Mouse (Mus musculus) heart, embryonic 10.5 days (tissue): ENCODE results near the gene Arid5b. TPM values are rescaled to one million over a fixed set of nuclear protein-coding genes. Genes with fewer than 3 reads are reported as not detected.

Source experiments
- DNase-seq: peaks from one replicate; pipeline ENCODE4 v3.0.0-alpha.2; 2017; ENCODE audit warnings: low spot score
- H3K27ac ChIP-seq: fragments of 300-500 bp; sonication (generic); 2 replicates; pipeline ENCODE4 v1.5.1; 2016; ENCODE audit warnings: mild to moderate bottlenecking
- H3K27me3 ChIP-seq: fragments of 300-500 bp; sonication (generic); 2 replicates; pipeline ENCODE4 v1.6.1; 2016; ENCODE audit warnings: mild to moderate bottlenecking; ENCODE audit not compliant: poor library complexity, insufficient read depth, severe bottlenecking
- H3K36me3 ChIP-seq: fragments of 300-500 bp; sonication (generic); 2 replicates; pipeline ENCODE4 v1.6.1; 2016; ENCODE audit warnings: mild to moderate bottlenecking, moderate library complexity
- H3K4me1 ChIP-seq: fragments of 300-500 bp; sonication (generic); 2 replicates; pipeline ENCODE4 v1.6.1; 2016; ENCODE audit warnings: mild to moderate bottlenecking
- H3K4me3 ChIP-seq: fragments of 300-500 bp; sonication (generic); 2 replicates; pipeline ENCODE4 v1.5.1; 2016; ENCODE audit warnings: mild to moderate bottlenecking, moderate library complexity
- H3K9me3 ChIP-seq: fragments of 300-500 bp; sonication (generic); 2 replicates; pipeline ENCODE4 v1.6.1; 2016; ENCODE audit warnings: mild to moderate bottlenecking, moderate library complexity
- WGBS: fragments of 180-500 bp; shearing (Covaris S2); methylation state at CpG from one replicate; pipeline ENCODE4 v1.1.7; 2016; 5-methylcytosine and 5-hydroxymethylcytosine counted together
- polyA plus RNA-seq: library from polyadenylated mRNA; unstranded; fragments of >200 nt; fragmentation: Nextera tagmentation; extraction: Ambion mirVana; gene quantifications from 2 replicates; pipeline ENCODE4 v1.2.1, GENCODE M21; 2016

The Arid5b gene
- polyA plus RNA-seq, 1 experiment from 2014 or later, result 18.2 TPM

DNA sequence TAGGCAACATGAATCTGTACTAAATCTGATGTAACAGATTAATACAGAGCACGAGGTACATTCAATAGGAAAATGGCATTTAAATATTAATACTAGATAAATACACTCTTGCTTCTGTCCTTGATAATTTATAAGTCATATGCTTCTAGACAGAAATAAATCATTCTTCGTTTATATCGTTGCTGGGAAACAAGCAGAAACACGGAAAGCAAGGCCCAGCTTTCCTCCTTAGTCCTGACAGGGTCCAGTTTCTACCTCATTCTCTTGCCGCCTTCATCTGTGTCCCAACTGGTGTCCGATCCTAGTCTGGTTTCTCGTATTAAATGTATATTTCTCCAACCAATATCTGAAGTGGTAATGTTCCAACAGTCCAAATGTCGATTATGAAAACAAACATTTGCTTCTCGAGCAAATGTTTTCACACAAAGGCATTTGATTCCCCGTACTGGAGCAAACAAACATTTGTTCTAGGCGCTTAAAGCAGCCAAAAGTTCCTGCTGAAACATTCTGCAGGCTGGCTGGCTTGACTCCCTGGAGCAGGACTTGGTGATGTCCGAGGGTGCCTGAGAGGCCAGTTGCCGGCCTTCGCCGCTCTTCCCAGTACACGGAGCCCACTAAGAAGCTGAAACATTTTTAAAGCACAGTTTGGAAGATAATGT, 217.8 kb downstream of the Arid5b start:
- H3K27ac ChIP-seq, result no peak overlapping the region
- H3K27me3 ChIP-seq, result no peaks in the 10 kb centered on the region
- H3K4me1 ChIP-seq, result no peaks in the 10 kb centered on the region
- no peaks in the 10 kb centered on the region for H3K9me3 ChIP-seq
- no peaks in the 10 kb centered on the region for H3K36me3 ChIP-seq
- WGBS, result 71% methylated on average over 16 of the region's 16 CpGs
- no peak overlapping the region for H3K4me3 ChIP-seq
- no peak for DNase-seq

DNA sequence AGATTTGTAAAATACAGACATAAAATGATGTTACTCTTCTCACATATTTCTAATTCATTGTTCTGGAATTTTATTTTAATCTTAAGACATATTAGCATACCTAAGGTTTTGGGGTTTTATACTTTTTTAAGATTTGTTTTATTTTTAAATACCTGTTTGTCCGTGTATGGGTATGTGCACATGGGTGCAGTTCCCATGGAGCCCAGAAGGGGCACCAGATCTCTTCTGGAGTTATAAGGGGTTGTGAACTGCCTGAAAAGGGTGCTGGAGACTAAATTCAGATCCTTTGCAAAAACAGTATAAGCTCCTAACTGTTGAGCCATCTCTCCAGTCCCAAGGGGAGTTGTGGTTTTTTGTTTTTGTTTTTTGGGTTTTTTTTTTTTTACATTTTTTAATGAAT, 220.2 kb downstream of the Arid5b start:
- WGBS, result 83% methylated on average over 1 of the region's 1 CpGs
- Histone ChIP-seq H3K27me3 (no peaks in the 10 kb centered on the region), H3K9me3 (no peaks in the 10 kb centered on the region), H3K36me3 (no peaks in the 10 kb centered on the region), H3K4me3 (no peak overlapping the region), H3K4me1 (no peaks in the 10 kb centered on the region), H3K27ac (no peak overlapping the region)
- DNase-seq, result no peak

DNA sequence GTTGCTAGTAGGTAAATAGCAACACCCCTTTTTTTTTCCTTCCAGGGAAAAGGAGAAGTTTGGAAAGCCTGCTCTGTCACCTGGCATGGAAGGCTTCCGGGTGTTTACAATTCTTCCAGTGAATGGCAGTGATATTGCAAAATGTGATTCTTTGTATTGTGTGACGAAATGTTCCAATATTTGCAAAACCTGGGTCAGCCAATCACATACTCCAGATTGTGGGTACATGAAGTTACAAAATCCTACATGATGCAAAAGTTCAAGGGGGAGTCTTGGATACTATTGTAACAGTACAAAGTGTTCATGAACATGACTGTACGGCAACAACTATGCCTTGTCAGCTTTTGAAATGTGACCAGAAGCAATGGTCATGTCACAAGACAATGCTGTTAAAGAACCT, 220.7 kb downstream of the Arid5b start:
- Histone ChIP-seq H3K9me3 (no peaks in the 10 kb centered on the region), H3K36me3 (no peaks in the 10 kb centered on the region), H3K4me1 (no peaks in the 10 kb centered on the region), H3K27ac (no peak overlapping the region), H3K27me3 (no peaks in the 10 kb centered on the region), H3K4me3 (no peak overlapping the region)
- DNase-seq, result no peak
- 86% methylated on average over 3 of the region's 3 CpGs for WGBS

DNA sequence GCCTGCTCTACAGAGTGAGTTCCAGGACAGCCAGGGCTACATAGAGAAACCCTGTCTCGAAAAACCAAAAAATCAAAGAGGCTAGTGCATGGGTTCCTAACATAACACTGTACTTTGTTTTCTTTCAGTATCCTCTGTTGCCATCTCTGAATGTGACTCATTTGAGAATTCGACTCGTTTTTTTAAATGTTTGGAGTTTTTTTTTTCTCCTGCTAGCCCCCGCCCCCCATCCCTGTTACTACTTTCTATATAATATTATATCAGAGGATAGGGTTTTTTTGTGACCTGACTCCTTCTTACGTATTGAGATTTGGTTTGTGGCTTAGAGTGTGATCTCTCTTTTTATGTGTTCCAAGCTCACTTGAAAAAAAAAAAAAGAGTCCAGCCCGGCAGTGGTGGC, 223.8 kb downstream of the Arid5b start:
- no peak for DNase-seq
- WGBS, result 88% methylated on average over 6 of the region's 6 CpGs
- no peak overlapping the region for H3K27ac ChIP-seq
- no peak overlapping the region for H3K4me3 ChIP-seq
- H3K36me3 ChIP-seq, result no peaks in the 10 kb centered on the region
- no peaks in the 10 kb centered on the region for H3K27me3 ChIP-seq
- H3K9me3 ChIP-seq, result 0 out of 2 replicates have a peak, but pooled peaks cover 3% of the 10 kb centered on the region
- H3K4me1 ChIP-seq, result no peaks in the 10 kb centered on the region

DNA sequence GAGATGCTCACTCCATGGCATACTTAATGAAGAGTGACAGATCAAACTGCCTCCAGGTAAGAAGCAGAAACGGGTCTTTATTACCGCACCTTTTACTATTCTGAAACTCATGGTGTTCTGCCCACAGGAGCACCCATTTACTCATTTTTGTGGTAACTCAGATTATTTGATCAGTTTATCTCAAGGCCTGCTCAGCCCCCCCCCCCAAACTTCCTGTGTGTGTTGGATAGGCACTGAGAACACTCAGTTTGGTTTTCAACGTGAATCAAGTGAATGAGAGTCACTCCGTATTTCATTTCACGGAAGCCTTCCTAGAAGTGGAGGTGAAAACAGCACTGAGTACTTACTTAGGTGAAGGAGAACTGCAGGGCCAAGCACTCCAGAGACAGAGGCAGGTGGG, 224.4 kb downstream of the Arid5b start:
- H3K4me1 ChIP-seq, result no peaks in the 10 kb centered on the region
- H3K27ac ChIP-seq, result no peak overlapping the region
- H3K36me3 ChIP-seq, result no peaks in the 10 kb centered on the region
- DNase-seq, result no peak
- H3K4me3 ChIP-seq, result no peak overlapping the region
- H3K27me3 ChIP-seq, result no peaks in the 10 kb centered on the region
- H3K9me3 ChIP-seq, result 0 out of 2 replicates have a peak, but pooled peaks cover 3% of the 10 kb centered on the region
- WGBS, result 86% methylated on average over 5 of the region's 5 CpGs

DNA sequence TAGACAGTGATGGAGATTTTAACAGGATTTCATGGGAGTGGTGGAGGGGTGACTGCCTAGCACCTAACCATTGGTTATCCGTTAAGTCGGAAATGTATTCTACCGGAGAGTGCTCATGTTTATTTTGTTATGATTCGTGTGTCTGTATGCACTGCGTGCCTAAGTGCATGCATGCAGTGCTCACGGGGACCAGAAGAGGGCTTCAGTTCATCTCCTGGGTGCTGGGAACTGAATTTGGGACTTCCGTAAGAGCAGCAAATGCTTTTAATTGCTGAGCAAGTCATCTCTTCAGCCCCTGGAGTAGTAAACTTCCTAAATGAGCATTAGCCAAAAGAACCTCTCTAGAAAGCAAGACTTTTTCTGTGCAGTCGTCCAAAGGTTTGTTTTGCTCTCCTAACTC, 226.2 kb downstream of the Arid5b start:
- Histone ChIP-seq H3K4me1 (no peaks in the 10 kb centered on the region; the same call in 1 of the 2 replicates), H3K4me3 (no peak overlapping the region), H3K36me3 (no peaks in the 10 kb centered on the region), H3K27ac (no peak overlapping the region), H3K27me3 (no peaks in the 10 kb centered on the region), H3K9me3 (0 out of 2 replicates have a peak, but pooled peaks cover 3% of the 10 kb centered on the region)
- DNase-seq, result no peak
- whole genome bisulfite sequencing, result 81% methylated on average over 8 of the region's 8 CpGs

DNA sequence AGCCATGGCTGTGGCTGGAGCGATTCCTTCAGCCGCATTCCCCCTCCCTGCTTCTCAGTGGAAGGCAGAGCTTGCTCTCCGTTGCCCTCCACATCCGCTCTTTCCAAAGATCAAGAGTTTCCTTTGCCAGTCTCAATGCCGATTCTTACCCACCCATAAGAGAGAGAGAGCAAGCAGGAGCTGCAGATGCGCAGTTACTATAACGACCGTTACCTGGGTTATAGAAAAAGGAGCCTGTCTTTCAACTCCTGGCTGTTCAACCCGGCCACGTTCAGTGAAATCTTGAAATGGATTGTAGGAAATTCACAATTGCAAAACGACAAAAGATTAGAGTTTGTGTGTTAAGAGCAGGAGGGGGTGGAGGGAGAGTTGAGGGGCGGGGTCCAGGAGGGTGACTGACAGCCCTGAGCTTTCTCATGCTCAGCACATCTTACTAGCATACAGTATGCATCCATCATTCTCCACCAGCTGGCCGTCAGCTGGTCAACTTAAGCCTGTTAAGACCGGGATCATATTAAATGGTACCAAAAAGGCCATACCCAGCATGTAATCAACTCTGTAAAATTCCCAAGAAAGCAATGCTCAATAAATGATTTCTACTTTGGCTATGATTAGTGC, 227.1 kb downstream of the Arid5b start:
- Histone ChIP-seq H3K9me3 (0 out of 2 replicates have a peak, but pooled peaks cover 3% of the 10 kb centered on the region), H3K27ac (no peak overlapping the region), H3K4me1 (no peaks in the 10 kb centered on the region; the same call in 1 of the 2 replicates), H3K27me3 (no peaks in the 10 kb centered on the region), H3K4me3 (no peak overlapping the region), H3K36me3 (no peaks in the 10 kb centered on the region)
- no peak for DNase-seq
- WGBS, result 88% methylated on average over 14 of the region's 14 CpGs

DNA sequence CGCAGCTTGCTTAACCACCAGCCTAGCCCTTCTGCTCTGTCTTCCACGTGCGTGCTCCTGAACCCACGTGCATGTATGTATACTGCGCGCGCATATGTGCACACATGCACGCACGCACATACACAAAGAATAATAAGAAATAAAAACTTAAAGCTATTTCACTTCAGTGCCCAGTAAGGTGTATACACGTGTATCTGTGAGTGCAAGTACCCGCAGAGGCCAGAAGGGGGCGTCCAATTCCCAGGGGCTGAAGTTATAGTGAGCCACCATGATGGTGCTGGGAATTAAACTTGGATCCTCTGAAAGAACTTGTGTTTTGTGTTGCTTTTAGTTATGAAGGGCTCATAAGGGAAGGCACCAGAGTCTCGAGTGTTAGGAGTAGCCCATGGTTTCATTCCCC, 227.7 kb downstream of the Arid5b start:
- Histone ChIP-seq H3K27me3 (no peaks in the 10 kb centered on the region), H3K36me3 (no peaks in the 10 kb centered on the region), H3K9me3 (0 out of 2 replicates have a peak, but pooled peaks cover 3% of the 10 kb centered on the region), H3K4me1 (no peaks in the 10 kb centered on the region; the same call in 1 of the 2 replicates), H3K4me3 (no peak overlapping the region), H3K27ac (no peak overlapping the region)
- no peak for DNase-seq
- 86% methylated on average over 13 of the region's 13 CpGs for WGBS

DNA sequence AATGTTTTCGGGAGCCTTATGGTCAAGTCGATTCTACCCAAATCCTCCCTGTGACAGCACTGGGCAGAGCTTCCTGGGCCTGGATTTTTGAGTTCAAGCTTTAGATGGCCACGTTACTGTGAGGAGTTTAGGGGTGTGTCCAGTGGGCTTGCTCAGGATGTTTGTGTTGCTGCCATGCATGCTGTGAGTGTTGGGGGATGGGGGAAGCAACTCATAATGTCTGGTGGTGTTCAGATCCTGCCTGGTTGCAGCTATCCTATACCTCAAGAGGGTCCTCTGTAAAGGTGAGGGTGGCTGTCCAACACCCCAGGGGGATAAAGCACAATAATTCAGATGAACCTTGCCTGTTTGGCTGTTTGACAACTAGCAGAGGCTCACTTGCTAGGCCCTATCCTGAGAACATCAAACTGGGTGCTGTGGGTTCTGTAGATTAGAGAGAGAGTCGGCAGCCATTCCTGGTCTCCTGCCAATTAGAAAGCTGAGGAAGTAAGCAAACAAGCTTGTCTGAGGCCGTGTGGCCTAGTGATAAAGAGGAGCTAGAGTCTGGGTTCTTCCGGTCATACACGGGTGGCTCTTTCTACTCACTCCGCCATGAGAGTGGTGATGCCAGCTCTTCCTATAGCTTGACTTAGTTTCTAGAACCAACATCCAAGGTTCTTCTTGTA, 229.8 kb downstream of the Arid5b start:
- H3K4me3 ChIP-seq, result no peak overlapping the region
- H3K36me3 ChIP-seq, result no peaks in the 10 kb centered on the region
- no peak for DNase-seq
- peaks cover 4% of the 10 kb centered on the region for H3K4me1 ChIP-seq
- WGBS, result 72% methylated on average over 8 of the region's 8 CpGs
- 0 out of 2 replicates have a peak, but pooled peaks cover 3% of the 10 kb centered on the region for H3K9me3 ChIP-seq
- no peaks in the 10 kb centered on the region for H3K27me3 ChIP-seq
- H3K27ac ChIP-seq, result no peak overlapping the region

DNA sequence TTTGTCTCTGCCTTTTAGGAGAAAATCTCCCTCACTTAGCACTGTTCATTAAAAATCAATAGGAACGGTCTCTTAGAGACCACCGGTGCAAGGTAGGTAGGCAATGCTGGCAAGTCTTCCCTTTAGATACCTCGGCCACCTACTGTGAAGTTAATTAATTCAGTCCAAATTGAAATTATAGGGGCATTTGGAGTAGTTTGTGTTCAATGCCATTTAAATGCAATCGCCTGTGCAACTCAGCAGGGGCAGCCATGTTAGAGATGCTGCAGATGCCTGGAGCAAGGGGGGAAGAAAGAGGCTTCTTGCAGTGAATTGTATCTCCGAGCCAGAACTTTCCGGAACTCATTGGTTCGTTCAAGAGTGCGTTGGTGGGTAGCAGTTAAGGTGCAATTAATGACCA, 233.7 kb downstream of the Arid5b start:
- H3K4me3 ChIP-seq, result no peak overlapping the region
- no peaks in the 10 kb centered on the region for H3K27me3 ChIP-seq
- H3K36me3 ChIP-seq, result peaks cover 7% of the 10 kb centered on the region; the same call in 1 of the 2 replicates
- H3K4me1 ChIP-seq, result peaks cover 6% of the 10 kb centered on the region
- no peaks in the 10 kb centered on the region for H3K9me3 ChIP-seq
- no peak for DNase-seq
- WGBS, result 90% methylated on average over 8 of the region's 8 CpGs
- no peak overlapping the region for H3K27ac ChIP-seq

DNA sequence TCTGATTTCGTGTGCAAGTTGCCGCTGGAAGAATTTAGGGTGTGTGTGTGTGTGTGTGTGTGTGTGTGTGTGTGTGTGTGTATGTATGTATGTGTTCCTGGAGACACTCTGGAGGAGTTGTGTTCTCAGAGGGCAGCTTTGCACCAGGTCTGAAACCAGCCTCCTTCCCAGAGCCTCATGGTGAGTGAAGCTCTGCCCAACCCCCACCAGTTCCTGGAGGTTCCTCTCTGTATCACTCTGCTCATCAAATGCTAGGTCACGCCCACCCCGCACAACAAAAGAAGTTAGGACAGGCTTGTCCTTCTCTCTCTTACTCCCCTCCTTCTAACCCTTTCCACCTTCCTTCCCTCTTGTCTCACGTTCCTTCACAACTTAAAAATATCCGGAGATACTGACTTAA, 234.6 kb downstream of the Arid5b start:
- peaks cover 6% of the 10 kb centered on the region for H3K4me1 ChIP-seq
- no peak overlapping the region for H3K4me3 ChIP-seq
- DNase-seq, result no peak
- no peaks in the 10 kb centered on the region for H3K9me3 ChIP-seq
- H3K27ac ChIP-seq, result no peak overlapping the region
- H3K27me3 ChIP-seq, result no peaks in the 10 kb centered on the region
- peaks cover 7% of the 10 kb centered on the region; the same call in 1 of the 2 replicates for H3K36me3 ChIP-seq
- 24% methylated on average over 6 of the region's 6 CpGs for WGBS
